Mouse (Mus musculus) c-Kit-positive CD71-positive TER-119-negative erythroid progenitor cells, embryonic 14.5 days (primary cell): Measurements from ENCODE around the gene Gm7954.
"Not testable (repeated sequence)": the region's sequence is repeated elsewhere in the genome, so short reads cannot be mapped to it uniquely, and the experiment has no call there.

Source experiments
- DNase-seq: peaks from one replicate; pipeline ENCODE4 v3.0.0-alpha.2; 2013; ENCODE audit warnings: low read depth

Gene Gm7954

DNA sequence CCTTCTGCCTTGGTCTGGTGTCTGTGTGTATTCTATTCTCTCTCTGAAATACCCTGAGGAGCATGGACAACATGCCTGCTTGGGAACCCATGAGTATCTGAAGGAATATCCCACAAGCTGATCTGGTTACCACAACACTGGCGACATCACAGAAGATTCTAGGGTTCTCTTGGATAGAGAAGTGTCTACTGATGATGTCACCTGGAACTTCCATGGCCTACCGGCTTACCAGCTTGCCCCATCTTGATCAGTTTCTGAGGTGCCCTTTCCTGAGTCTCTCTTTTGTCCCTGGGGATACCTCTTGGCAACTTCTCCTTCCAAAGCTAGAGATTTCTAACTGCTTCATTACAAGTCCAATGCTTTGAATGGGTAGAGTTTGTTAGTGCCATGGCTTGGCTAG, at the start of gene Gm7954:
TSS of gene Gm7954 (minus strand) at position 101 of the 400 bp plus-strand sequence.
- not testable (repeated sequence) for DNase-seq

- not testable (repeated sequence) for DNase-seq
Measured at GRCm38 (mm10) chr14:41489385-41489784, 36.1 kb upstream of the Gm7954 start, which contains the start of gene Gm3486. Gm3486 (minus strand) TSS chr14:41489485.

GRCm38 (mm10) chr14:41425393-41426075, 27.8 kb downstream of the Gm7954 start:
- DNase-seq: not testable (repeated sequence)

DNA sequence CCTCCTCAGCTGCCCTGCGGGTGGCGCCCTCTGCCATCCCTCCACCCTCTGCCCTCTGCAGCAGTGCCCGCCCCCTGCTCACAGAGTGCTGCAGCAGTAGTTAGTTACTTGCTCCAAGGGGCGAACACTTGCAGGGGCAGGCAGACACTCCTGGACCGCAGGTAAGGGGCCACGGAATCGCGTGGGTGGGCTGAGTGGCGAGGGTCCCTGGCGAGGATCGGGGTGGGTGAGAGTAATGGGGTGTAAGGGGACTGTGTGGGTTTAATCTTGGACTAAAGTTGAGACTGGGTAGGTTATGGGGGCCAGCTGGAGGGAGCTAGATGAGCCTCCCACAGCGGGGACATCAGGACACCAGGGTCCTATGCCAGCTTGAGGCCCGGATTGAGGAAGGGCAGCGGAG, 28.6 kb downstream of the Gm7954 start:
- DNase-seq: not testable (repeated sequence)

DNA sequence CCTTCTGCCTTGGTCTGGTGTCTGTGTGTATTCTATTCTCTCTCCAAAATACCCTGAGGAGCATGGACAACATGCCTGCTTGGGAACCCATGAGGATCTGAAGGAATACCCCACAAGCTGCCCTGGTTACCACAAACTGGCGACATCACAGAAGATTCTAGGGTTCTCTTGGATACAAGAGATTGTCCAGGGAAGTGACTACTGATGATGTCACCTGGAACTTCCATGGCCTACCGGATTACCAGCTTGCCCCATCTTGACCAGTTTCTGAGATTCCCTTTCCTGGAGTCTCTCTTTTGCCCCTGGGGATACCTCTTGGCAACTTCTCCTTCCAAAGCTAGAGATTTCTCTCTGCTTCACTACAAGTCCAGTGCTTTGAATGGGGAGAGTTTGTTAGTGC, 45.1 kb downstream of the Gm7954 start, which contains the start of gene Gm6482:
TSS of gene Gm6482 (minus strand) at position 101 of the 400 bp plus-strand sequence.
- not testable (repeated sequence) for DNase-seq
